Mouse (Mus musculus) olfactory bulb, adult 2 months (tissue): ENCODE measurements around the gene Tox4.

Source experiments
- CTCF ChIP-seq: fragments of 200-500 bp; IDR thresholded peaks from 2 replicates; pipeline ENCODE4 v1.5.1; 2012; ENCODE audit warnings: low read depth, mild to moderate bottlenecking, low read length, moderate library complexity; ENCODE audit not compliant: insufficient read depth
- POLR2A ChIP-seq: fragments of 200-500 bp; IDR thresholded peaks from 2 replicates; pipeline ENCODE4 v1.6.1; 2012; ENCODE audit warnings: mild to moderate bottlenecking, low read depth, low read length, moderate library complexity; ENCODE audit not compliant: insufficient read depth

GRCm38 (mm10) chr14:52246129-52246528 is 32.8 kb upstream of the Tox4 start:
- TF ChIP-seq CTCF (no peak), POLR2A (no peak)
